Mouse (Mus musculus) liver, adult 2 months (tissue): ENCODE measurements around the gene Kdr. TPM values are rescaled to one million over a fixed set of nuclear protein-coding genes. Genes with fewer than 3 reads are reported as not detected.

Source experiments
- DNase-seq: peaks from one replicate; pipeline ENCODE4 v3.0.0-alpha.2; 2011; ENCODE audit warnings: low read depth, low spot score; ENCODE audit errors: extremely low read depth
- H3K27ac ChIP-seq: fragments of 200-500 bp; replicated peaks from 2 replicates; pipeline ENCODE4 v1.5.1; 2012; ENCODE audit warnings: low read depth, mild to moderate bottlenecking, control low read depth, inconsistent platforms, low read length; ENCODE audit not compliant: insufficient read depth
- H3K27me3 ChIP-seq: fragments of 200-500 bp; 2 replicates; pipeline ENCODE4 v1.6.1; 2012; ENCODE audit warnings: mild to moderate bottlenecking, moderate library complexity, low read length, inconsistent platforms; ENCODE audit not compliant: control insufficient read depth, insufficient read depth
- H3K36me3 ChIP-seq: fragments of 200-500 bp; 2 replicates; pipeline ENCODE4 v1.6.1; 2012; ENCODE audit warnings: low read length, inconsistent platforms; ENCODE audit not compliant: control insufficient read depth, insufficient read depth
- H3K4me1 ChIP-seq: fragments of 200-500 bp; 2 replicates; pipeline ENCODE4 v1.6.1; 2011; ENCODE audit warnings: low read length; ENCODE audit not compliant: control insufficient read depth, insufficient read depth
- H3K4me3 ChIP-seq: fragments of 200-500 bp; 2 replicates; pipeline ENCODE4 v1.5.1; 2011; ENCODE audit warnings: low read depth, mild to moderate bottlenecking, control low read depth, low read length, moderate library complexity; ENCODE audit not compliant: insufficient read depth
- H3K79me2 ChIP-seq: fragments of 200-500 bp; 2 replicates; pipeline ENCODE4 v1.6.1; 2012; ENCODE audit warnings: inconsistent platforms, mild to moderate bottlenecking, low read length, moderate library complexity; ENCODE audit not compliant: control insufficient read depth, insufficient read depth
- H3K9ac ChIP-seq: fragments of 200-500 bp; 2 replicates; pipeline ENCODE4 v1.6.1; 2012; ENCODE audit warnings: low read depth, mild to moderate bottlenecking, control low read depth, inconsistent platforms, low read length
- CTCF ChIP-seq: fragments of 200-500 bp; IDR thresholded peaks from 2 replicates; pipeline ENCODE4 v1.5.1; 2011; ENCODE audit warnings: low read depth, low read length, control low read depth
- POLR2A ChIP-seq: fragments of 200-500 bp; IDR thresholded peaks from 2 replicates; pipeline ENCODE4 v1.6.1; 2011; ENCODE audit warnings: low read length, control low read depth; ENCODE audit not compliant: insufficient read depth; ENCODE audit errors: extremely low read depth
- WGBS: fragments of 180-500 bp; shearing (Covaris S2); methylation state at CpG from one replicate; pipeline ENCODE4 v1.1.7; 2018; 5-methylcytosine and 5-hydroxymethylcytosine counted together
- polyA plus RNA-seq: library from polyadenylated mRNA; depleted of rRNA; stranded (reverse); fragments of >200 nt; gene quantifications from 2 replicates; pipeline ENCODE4 v1.2.3, GENCODE M21; 2012
- total RNA-seq: library from RNA; depleted of rRNA; stranded (reverse); fragments of >200 nt; gene quantifications from 2 replicates; pipeline ENCODE4 v1.2.3, GENCODE M21; 2014

Gene Kdr
- total and polyA plus RNA-seq, 2 experiments: 7.8 to 33.4 TPM

DNA sequence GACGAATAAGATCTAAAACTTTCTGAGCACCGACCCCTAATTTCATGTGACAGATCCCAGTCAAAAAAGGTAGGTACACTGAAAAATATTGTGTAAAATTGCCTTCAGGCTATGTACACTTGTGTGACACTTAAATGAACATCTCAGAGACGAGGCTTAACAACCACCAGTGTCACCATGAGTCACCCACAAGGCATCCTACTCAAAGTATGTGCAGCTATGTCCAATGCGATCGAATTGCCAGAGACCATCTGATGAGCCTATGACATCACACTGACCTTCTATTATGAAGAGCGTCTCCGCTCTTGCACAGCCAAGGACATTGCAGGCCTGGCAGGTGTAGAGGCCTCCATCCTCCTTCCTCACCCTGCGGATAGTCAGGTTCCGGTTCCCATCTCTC lies 22.4 kb downstream of the Kdr start:
- Histone ChIP-seq H3K4me3 (no peak overlapping the region), H3K36me3 (peaks cover 6% of the 10 kb centered on the region), H3K27me3 (no peaks in the 10 kb centered on the region), H3K27ac (no peak overlapping the region), H3K9ac (no peak overlapping the region), H3K4me1 (no peaks in the 10 kb centered on the region), H3K79me2 (no peaks in the 10 kb centered on the region)
- 82% methylated on average over 9 of the region's 9 CpGs for whole genome bisulfite sequencing
- TF ChIP-seq POLR2A: no peak
- no peak for TF ChIP-seq CTCF
- no peak for DNase-seq

DNA sequence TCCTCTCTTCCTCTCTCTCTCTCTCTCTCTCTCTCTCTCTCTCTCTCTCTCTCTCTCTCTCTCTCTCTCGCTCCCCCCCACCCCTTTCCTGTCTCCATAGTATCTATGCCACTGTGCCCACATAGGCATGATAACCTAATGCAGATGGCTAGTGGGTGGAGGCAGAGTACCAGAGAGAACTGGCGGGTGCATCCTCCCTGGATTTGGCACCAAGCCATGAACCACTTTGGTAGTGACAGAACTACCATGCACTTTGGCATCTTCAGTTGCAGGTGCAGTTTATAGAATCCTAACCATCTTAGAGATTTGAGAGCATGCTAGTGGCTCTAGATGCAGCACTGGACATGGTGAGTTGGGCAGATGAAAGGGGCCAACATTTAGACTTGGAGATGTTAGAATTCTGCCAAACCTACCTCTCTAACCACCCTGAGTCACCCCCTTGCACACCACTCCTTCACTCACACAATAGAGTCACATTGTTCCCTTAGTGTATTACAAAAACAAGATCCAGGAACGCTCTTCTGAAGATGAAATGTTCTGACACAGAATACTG lies 23.4 kb downstream of the Kdr start:
- 75% methylated on average over 3 of the region's 3 CpGs for WGBS
- Histone ChIP-seq H3K27ac (no peak overlapping the region), H3K36me3 (peaks cover 5% of the 10 kb centered on the region), H3K79me2 (no peaks in the 10 kb centered on the region), H3K9ac (no peak overlapping the region), H3K27me3 (no peaks in the 10 kb centered on the region), H3K4me1 (no peaks in the 10 kb centered on the region), H3K4me3 (no peak overlapping the region)
- no peak for DNase-seq
- TF ChIP-seq CTCF (no peak), POLR2A (no peak)

DNA sequence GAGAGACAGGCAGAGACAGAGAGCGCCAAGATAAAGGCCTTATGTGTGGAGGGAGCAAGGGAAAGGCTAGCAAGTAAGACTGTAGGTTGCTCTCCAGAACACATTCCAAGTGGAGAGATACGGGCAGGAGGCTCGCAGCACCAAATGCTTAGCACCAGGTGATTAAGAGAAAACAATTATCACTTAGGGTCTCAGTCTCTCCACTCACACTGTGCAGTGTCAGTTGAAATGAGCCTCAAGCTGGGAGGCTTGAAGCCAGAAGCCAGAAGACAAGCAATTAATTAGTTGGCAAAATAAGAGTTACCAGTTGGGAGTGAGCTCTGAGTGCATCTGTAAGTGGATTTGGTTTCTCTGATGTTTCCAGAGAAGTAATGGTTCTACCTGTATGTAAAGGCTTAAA lies 24.0 kb downstream of the Kdr start:
- no peaks in the 10 kb centered on the region for H3K4me1 ChIP-seq
- no peak overlapping the region for H3K4me3 ChIP-seq
- no peak overlapping the region for H3K9ac ChIP-seq
- no peak for DNase-seq
- 51% methylated on average over 3 of the region's 3 CpGs for WGBS
- no peaks in the 10 kb centered on the region for H3K79me2 ChIP-seq
- H3K27ac ChIP-seq: no peak overlapping the region
- H3K27me3 ChIP-seq: no peaks in the 10 kb centered on the region
- no peak for TF ChIP-seq POLR2A
- no peak for TF ChIP-seq CTCF
- peaks cover 7% of the 10 kb centered on the region for H3K36me3 ChIP-seq

DNA sequence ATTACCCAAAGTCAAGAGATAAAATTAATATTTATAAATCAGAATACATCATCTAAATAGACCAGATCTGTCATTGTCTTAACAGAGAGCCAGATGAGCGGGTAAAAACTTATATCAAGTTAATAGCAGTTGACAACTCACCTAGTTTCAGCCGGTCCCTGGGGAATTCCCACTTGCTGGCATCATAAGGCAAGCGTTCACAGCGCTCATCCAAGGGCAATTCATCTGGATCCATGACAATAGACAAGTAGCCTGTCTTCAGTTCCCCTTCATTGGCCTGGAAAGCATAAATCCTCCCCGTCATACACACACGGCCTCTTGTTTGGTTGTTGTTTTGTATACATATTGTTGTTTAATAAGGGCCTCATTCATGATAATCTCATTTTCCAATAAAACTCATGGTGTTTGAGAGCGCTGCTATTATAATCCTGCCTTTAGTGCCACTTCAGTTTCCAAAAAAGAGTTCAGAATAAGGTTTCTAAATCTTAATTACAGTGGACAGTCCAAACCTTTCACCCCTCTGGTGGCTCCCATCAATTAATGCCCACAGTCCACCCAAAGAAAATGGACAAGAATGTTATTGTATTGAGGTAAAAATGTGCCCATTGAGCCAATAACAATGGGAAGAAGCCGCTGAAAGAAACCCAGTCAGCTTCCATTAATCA lies 26.0 kb downstream of the Kdr start:
- TF ChIP-seq POLR2A (no peak), CTCF (no peak)
- Histone ChIP-seq H3K27me3 (no peaks in the 10 kb centered on the region), H3K4me1 (peaks cover 2% of the 10 kb centered on the region; the same call in 1 of the 2 replicates), H3K9ac (no peak overlapping the region), H3K36me3 (peaks cover 3% of the 10 kb centered on the region), H3K79me2 (no peaks in the 10 kb centered on the region), H3K4me3 (no peak overlapping the region), H3K27ac (no peak overlapping the region)
- WGBS: 84% methylated on average over 8 of the region's 8 CpGs
- no peak for DNase-seq

DNA sequence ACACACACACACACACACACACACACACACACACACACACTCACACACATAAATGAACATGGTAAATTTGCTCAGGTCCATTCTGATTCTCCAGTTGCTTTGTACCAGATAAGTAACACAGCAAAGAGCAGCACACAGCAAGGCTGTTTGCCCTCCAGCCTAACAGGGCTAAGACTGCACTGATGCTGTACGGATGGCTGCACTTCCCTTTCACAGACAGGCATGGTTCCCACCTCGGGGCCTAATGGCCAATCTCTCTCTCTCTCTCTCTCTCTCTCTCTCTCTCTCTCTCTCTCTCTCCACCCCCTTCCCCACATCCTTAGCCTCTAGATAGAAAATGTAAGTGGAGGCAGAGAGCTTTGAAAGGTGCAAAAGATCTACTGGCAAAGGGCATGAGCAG lies 27.4 kb downstream of the Kdr start:
- Histone ChIP-seq H3K27ac (no peak overlapping the region), H3K4me3 (no peak overlapping the region), H3K79me2 (no peaks in the 10 kb centered on the region), H3K27me3 (no peaks in the 10 kb centered on the region), H3K36me3 (peaks cover 3% of the 10 kb centered on the region), H3K9ac (no peak overlapping the region), H3K4me1 (peaks cover 2% of the 10 kb centered on the region; the same call in 1 of the 2 replicates)
- WGBS: 73% methylated on average over 2 of the region's 2 CpGs
- no peak for TF ChIP-seq CTCF
- TF ChIP-seq POLR2A: no peak
- DNase-seq: no peak

DNA sequence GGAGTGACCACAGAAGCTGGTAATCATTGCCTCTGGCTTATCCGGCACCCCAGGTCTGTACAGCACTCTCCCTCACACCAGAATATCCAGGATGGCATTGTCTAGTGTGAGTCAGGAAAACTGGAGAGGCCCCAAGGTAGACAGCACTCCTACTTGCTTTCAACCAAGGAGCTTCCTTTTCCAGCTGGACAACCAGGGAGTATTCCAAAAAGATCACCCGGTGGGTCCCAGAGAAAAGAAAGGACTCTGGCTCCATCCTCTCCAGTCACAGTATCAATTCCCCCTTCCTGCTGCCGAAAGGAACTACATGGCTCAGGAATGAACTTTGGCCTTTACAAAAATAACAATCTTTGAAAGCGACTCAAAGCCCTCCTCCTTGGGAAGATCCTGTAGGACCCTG lies 32.9 kb downstream of the Kdr start:
- Histone ChIP-seq H3K36me3 (peaks cover 10% of the 10 kb centered on the region; the same call in 1 of the 2 replicates), H3K4me3 (no peak overlapping the region), H3K27ac (peak overlapping the region; percentile 71; the same call in 1 of the 2 replicates), H3K4me1 (peaks cover 2% of the 10 kb centered on the region; the same call in 1 of the 2 replicates), H3K9ac (no peak overlapping the region), H3K27me3 (no peaks in the 10 kb centered on the region), H3K79me2 (no peaks in the 10 kb centered on the region)
- no peak for DNase-seq
- TF ChIP-seq POLR2A (no peak), CTCF (no peak)
- 65% methylated on average over 4 of the region's 4 CpGs for WGBS
